Mouse (Mus musculus) fat pad, adult 2 months (tissue): ENCODE results near the gene Adcy5.

ENCODE experiments used
- DNase-seq: peaks from one replicate; pipeline ENCODE4 v3.0.0-alpha.2; 2011; ENCODE audit warnings: low read depth, low spot score; ENCODE audit errors: extremely low read depth

Gene Adcy5

GRCm38 (mm10) chr16:35200432-35201142 is 45.9 kb downstream of the Adcy5 start:
- no peak for DNase-seq

- DNase-seq, result no peak
Measured at GRCm38 (mm10) chr16:35201281-35201680, 46.6 kb downstream of the Adcy5 start.

- no peak for DNase-seq
Measured at GRCm38 (mm10) chr16:35203511-35203910, 48.8 kb downstream of the Adcy5 start.

- no peak for DNase-seq
Measured at GRCm38 (mm10) chr16:35205681-35206080, 51.0 kb downstream of the Adcy5 start.

GRCm38 (mm10) chr16:35206426-35206825 is 51.7 kb downstream of the Adcy5 start:
- DNase-seq, result no peak

GRCm38 (mm10) chr16:35208796-35209195 is 54.1 kb downstream of the Adcy5 start:
- no peak for DNase-seq

- DNase-seq, result no peak
Measured at GRCm38 (mm10) chr16:35209753-35210152, 55.1 kb downstream of the Adcy5 start.

GRCm38 (mm10) chr16:35215047-35215446 is 60.4 kb downstream of the Adcy5 start:
- no peak for DNase-seq

- no peak for DNase-seq
Measured at GRCm38 (mm10) chr16:35215498-35215897, 60.8 kb downstream of the Adcy5 start.

GRCm38 (mm10) chr16:35216826-35217491 is 62.3 kb downstream of the Adcy5 start:
- no peak for DNase-seq

GRCm38 (mm10) chr16:35220412-35220811 is 65.7 kb downstream of the Adcy5 start:
- DNase-seq, result no peak

- no peak for DNase-seq
Measured at GRCm38 (mm10) chr16:35221581-35221980, 66.9 kb downstream of the Adcy5 start.

- DNase-seq, result no peak
Measured at GRCm38 (mm10) chr16:35223930-35224329, 69.3 kb downstream of the Adcy5 start.

- DNase-seq, result no peak
Measured at GRCm38 (mm10) chr16:35224716-35225115, 70.0 kb downstream of the Adcy5 start.

- no peak for DNase-seq
Measured at GRCm38 (mm10) chr16:35229582-35229981, 74.9 kb downstream of the Adcy5 start.

- no peak for DNase-seq
Measured at GRCm38 (mm10) chr16:35232153-35232750, 77.6 kb downstream of the Adcy5 start.

- no peak for DNase-seq
Measured at GRCm38 (mm10) chr16:35233329-35233728, 78.7 kb downstream of the Adcy5 start.

- no peak for DNase-seq
Measured at GRCm38 (mm10) chr16:35237091-35237490, 82.4 kb downstream of the Adcy5 start.

- DNase-seq, result no peak
Measured at GRCm38 (mm10) chr16:35239318-35239965, 84.8 kb downstream of the Adcy5 start.

- DNase-seq, result no peak
Measured at GRCm38 (mm10) chr16:35239966-35240730, 85.5 kb downstream of the Adcy5 start.

GRCm38 (mm10) chr16:35247364-35247763 is 92.7 kb downstream of the Adcy5 start:
- DNase-seq, result no peak
